Mouse (Mus musculus) embryonic stem cell, embryonic (primary cell): Measurements from ENCODE around the gene Tob2.

Experiments
- CTCF ChIA-PET, 4 experiments: fragments of 300-600 bp in 2 of 4; fragments of 350-600 bp in 2 of 4; sonication (Branson Sonifier 250); formaldehyde crosslinking; loops; one replicate each; lab custom pipeline; 2022; ENCODE audit warnings: inconsistent platforms in 2 of 4; lab: Charles Lee
- POLR2A ChIA-PET, 4 experiments: fragments of 300-600 bp in 2 of 4; fragments of 350-600 bp in 2 of 4; sonication (Branson Sonifier 250); formaldehyde crosslinking; loops; one replicate each; lab custom pipeline; 2022; ENCODE audit warnings: antibody characterized with exemption in 4 of 4, inconsistent platforms in 1 of 4; lab: Charles Lee

Gene Tob2

GRCm38 (mm10) chr15:81814716-81815370 lies 43.8 kb downstream of the Tob2 start:
- ChIA-PET POLR2A (interaction anchor here in 2 of 4 experiments (1.0 to 1.8 kb wide), 4 partner anchors 12 to 292 kb away, joined by 3 to 5 read pairs (median 4); partner anchors contain the start of gene Tef (in 1 of the 2)), CTCF (no interaction called here)

DNA sequence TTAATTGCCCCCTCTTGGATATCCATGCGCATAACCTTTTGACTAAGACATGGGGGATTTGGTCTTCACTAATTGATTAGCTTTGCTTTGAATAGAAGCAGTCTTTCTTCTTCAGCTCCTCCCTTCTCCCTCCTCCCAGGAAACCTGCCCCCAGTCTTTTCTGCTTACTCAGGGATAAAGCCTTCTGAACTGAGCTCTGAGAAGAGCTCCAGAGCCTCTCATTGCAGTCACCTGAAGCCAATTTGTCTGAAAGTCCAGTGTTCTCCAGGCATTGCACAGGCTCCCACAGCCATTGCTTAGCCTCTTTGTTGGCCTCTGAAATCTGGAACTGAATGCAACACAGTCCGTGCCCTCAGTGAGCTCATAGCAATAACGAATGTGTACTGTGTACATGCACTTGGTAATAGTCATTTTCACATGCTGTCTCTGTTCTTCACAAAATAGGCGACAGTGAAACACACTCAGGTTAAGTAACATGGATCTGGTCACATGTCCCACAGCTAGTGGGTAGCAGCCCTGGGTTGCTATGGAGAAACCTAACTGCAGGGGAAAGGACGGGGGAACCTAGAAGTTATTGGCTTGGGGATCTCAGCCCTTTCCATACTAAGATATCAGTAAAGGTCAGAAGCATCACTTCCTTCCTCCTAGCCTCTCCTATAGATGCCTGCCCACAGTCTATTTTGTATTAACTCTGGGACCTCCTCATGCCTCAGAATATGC lies 44.5 kb downstream of the Tob2 start:
- POLR2A ChIA-PET: interaction anchor here in 2 of 4 experiments (0.5 to 1.8 kb wide), 9 partner anchors 10 to 291 kb away, joined by 3 to 5 read pairs (median 3); partner anchors contain the start of gene Tef (in 1 of the 2)
- CTCF ChIA-PET: no interaction called here

DNA sequence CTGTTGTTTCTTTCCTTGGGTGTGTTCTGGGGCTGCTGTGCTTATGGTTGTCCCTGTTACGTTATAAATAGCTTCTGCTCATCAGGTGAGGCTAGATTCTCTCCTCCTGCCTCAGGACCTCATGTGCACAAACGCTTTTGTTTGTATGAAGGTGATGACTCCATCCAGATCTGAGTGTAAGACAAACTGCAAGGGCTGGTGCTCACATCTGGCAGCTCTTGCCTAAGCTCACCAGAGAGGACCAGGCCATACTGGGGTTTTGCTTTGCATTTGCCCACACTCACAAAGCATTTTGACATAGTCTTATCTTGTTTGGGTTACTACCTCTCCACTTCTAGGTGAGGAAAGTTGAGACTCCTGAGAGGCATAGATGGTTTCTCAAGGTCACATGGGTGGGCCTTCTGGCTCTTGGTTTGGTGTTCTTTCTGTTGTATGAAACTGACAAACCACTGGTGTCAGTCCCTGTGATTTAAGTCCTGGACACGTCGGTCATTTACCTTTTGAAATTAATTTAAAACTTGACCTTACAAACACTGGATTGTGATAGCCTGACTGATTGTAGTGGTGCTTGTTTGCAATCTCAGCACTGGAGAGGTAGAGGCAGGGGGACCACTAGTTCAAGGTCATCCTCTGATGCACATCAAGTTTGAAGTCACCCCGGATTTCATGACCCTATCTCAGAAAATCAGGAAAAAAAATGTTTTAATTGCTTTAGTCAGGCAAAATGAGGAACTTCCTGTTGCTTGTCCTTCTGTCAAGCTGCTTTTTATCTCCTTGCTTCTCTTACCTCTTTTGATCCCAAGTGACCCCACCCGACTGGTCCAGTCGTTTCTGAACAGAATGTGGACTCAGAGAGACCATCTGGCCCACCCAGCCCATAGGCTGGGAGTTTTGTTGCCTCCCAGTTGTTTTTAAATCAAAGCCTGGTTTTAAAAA lies 45.6 kb downstream of the Tob2 start:
- ChIA-PET CTCF (interaction anchor here in 2 of 4 experiments (0.5 to 2.7 kb wide), 3 partner anchors 18 to 448 kb away, joined by 3 to 13 read pairs (median 3); no protein-coding TSS in a partner anchor), POLR2A (interaction anchor here in 3 of 4 experiments (0.6 to 3.6 kb wide), 13 partner anchors 10 to 334 kb away, joined by 3 to 44 read pairs (median 9); partner anchors contain the start of genes Polr3h (in 1 of the 3), Srebf2 (in 1 of the 3), Tef (in 1 of the 3) and Tob2 (in 1 of the 3))

- CTCF ChIA-PET: interaction anchor here in 2 of 4 experiments (0.5 to 2.7 kb wide), 3 partner anchors 19 to 449 kb away, joined by 3 to 13 read pairs (median 3); no protein-coding TSS in a partner anchor
- POLR2A ChIA-PET: interaction anchor here in 3 of 4 experiments (0.6 to 3.6 kb wide), 11 partner anchors 11 to 335 kb away, joined by 3 to 44 read pairs (median 12); partner anchors contain the start of genes Polr3h (in 1 of the 3), Srebf2 (in 1 of the 3), Tef (in 1 of the 3) and Tob2 (in 1 of the 3)
Observed at GRCm38 (mm10) chr15:81812287-81812686, 46.3 kb downstream of the Tob2 start.

- CTCF ChIA-PET: interaction anchor here in 3 of 4 experiments (0.7 to 2.7 kb wide), 5 partner anchors 20 to 205 kb away, joined by 3 to 24 read pairs (median 4); no protein-coding TSS in a partner anchor
- POLR2A ChIA-PET: interaction anchor here (0.6 to 3.6 kb wide), 126 partner anchors 8 to 1338 kb away, joined by 3 to 46 read pairs (median 5); partner anchors contain the start of genes Aco2 (in 3 of the 4), Phf5a (in 3 of the 4), Polr3h (in 3 of the 4) and Tef (in 3 of the 4)
Observed at GRCm38 (mm10) chr15:81811599-81811996, 47.0 kb downstream of the Tob2 start.

- POLR2A ChIA-PET: interaction anchor here (0.6 to 3.6 kb wide), 157 partner anchors 8 to 1338 kb away, joined by 3 to 46 read pairs (median 5); partner anchors contain the start of genes Aco2 (in 3 of the 4), Csdc2 (in 3 of the 4), Phf5a (in 3 of the 4) and Polr3h (in 3 of the 4)
- CTCF ChIA-PET: interaction anchor here in 3 of 4 experiments (0.6 to 2.7 kb wide), 9 partner anchors 20 to 1936 kb away, joined by 3 to 24 read pairs (median 4); partner anchors contain the start of gene Polr3h (in 1 of the 3)
Observed at GRCm38 (mm10) chr15:81810671-81811598, 47.7 kb downstream of the Tob2 start.

DNA sequence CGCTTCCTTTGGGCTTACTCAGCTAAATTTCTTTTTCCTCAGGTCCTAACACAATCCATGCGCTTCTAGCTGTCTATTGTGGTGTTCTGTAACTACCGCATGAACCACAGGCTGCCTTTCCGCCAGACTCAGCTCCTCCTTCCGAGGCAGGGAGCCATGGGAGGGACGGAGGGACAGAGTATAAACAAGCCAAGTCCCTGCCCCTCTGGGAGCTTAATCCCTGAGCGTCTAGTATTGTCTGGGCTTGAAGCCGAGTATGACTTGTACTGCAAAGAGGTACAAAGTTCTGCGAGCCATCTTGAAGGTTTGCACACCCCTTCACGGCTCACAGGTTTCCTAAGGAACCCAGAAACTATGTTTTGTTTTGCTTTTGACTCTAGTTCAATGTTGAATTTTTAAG lies 48.4 kb downstream of the Tob2 start:
- CTCF ChIA-PET: interaction anchor here (0.6 to 2.7 kb wide), 5 partner anchors 9 to 116 kb away, joined by 3 to 24 read pairs (median 4); partner anchors contain the start of gene Polr3h (in 1 of the 4)
- POLR2A ChIA-PET: interaction anchor here in 3 of 4 experiments (0.6 to 3.6 kb wide), 71 partner anchors 9 to 543 kb away, joined by 3 to 44 read pairs (median 5); partner anchors contain the start of genes Aco2 (in 3 of the 3), Phf5a (in 3 of the 3), Csdc2 (in 2 of the 3) and Rbx1 (in 2 of the 3)

DNA sequence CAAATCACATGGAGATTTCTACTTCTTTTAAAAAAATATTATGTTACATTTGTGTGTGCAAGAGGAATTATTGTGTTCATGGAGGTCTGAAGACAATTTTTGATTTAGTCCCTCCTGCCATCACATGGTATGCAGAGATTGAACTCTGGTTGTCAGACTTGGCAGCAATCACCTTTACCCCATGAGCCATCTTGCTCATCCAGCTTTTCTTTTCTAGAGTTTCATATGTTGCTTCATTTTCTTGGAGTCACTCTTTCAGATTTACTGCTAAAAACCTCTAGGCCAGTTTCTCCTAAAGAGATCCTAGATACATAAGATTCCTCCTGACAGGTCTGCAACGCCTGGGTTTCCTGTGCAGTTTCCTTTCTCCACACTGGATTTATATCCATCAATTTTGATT lies 49.0 kb downstream of the Tob2 start:
- ChIA-PET CTCF (interaction anchor here in 3 of 4 experiments (0.6 to 2.6 kb wide), 3 partner anchors 8 to 95 kb away, joined by 3 to 24 read pairs (median 5); no protein-coding TSS in a partner anchor), POLR2A (interaction anchor here in 3 of 4 experiments (0.6 to 3.6 kb wide), 48 partner anchors 8 to 392 kb away, joined by 3 to 44 read pairs (median 6); partner anchors contain the start of genes Aco2 (in 3 of the 3), Phf5a (in 3 of the 3), Csdc2 (in 2 of the 3) and Rbx1 (in 2 of the 3))

DNA sequence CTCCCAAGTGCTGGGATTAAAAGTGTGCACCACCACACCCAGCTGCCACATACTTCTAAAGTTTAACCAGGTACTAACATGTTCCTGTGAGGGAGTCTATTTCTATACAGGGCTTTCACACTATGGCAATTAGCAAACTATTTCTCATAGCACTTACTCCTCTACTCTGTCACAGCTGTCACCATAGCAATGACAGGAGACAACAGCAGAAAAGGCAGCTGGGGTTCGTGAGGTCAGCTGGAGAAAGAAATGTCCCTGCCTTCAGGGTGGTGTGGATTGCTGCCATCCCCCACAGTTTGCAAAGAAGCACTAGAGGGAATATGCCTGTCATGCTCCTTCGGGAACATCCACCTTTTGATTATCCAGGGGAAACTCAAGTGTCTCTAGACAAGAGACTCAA lies 49.8 kb downstream of the Tob2 start:
- POLR2A ChIA-PET: interaction anchor here in 1 of 4 experiments (0.5 to 1.0 kb wide), 3 partner anchors 10 to 100 kb away, joined by 3 to 4 read pairs (median 3); no protein-coding TSS in a partner anchor
- CTCF ChIA-PET: no interaction called here

DNA sequence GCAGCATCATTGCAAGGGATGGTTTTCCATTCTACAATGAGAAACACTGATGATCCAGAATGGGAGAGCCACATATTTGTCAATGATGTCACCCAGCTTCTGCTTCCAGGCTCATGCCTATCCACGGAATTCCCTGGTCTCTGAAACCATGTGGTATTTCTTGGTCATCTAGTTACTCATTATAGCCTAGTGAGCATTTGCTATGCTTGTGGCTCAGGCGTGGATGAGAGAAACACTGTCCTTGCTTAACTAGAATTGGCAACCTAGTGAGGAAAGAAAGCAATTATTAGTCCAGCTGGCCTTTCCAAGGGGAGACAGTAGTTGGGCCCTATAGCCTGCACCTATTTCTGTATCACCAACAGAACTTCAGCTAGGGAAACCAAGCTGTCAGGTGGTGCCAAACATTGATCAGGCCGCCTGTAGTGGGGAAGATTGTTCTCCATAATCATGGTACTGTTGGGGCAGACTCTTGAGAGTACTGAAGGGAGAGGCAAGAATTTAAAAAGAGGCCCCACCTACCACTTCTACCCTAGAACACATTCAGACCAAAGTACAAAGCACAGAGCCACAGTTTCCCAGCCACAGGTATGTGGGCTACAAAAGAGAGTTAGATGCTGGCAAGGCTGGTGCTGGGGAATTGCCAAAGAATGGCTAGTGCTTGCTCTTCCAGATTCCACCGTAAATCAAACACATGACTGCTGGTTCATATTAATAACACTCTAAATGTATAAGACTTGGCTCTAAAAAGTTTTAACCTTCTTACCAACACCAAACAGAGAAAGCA lies 51.8 kb downstream of the Tob2 start:
- ChIA-PET POLR2A (interaction anchor here in 1 of 4 experiments (0.6 kb wide), 1 partner anchor 30 kb away, joined by 3 read pairs; no protein-coding TSS in a partner anchor), CTCF (no interaction called here)

GRCm38 (mm10) chr15:81805624-81806023 lies 53.0 kb downstream of the Tob2 start:
- POLR2A ChIA-PET: interaction anchor here in 2 of 4 experiments (0.6 to 1.6 kb wide), 5 partner anchors 16 to 162 kb away, joined by 3 to 5 read pairs (median 4); no protein-coding TSS in a partner anchor
- CTCF ChIA-PET: no interaction called here

DNA sequence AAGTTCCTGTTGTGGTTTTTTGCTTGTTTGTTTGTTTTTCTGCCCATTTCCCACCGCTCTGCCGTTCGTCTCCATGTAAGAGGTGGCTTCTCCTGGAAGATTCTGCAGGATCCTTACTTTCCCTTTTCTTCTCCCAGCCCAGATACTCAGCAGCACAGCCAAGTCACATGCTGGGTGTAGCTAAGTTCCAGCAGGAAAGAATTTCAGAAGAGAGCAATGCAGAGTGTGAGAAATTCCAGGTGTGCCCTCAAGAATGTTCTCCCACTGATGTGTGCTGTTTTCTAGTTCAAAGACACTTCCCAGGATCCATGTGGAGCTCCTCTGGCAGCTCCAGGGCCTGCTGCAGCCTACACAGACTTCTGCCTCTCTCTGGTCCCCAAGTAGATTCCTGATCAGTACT lies 53.7 kb downstream of the Tob2 start:
- CTCF ChIA-PET: interaction anchor here in 2 of 4 experiments (0.6 kb wide), 3 partner anchors 8 to 197 kb away, joined by 3 to 4 read pairs (median 3); no protein-coding TSS in a partner anchor
- POLR2A ChIA-PET: interaction anchor here in 2 of 4 experiments (0.7 to 1.6 kb wide), 10 partner anchors 11 to 163 kb away, joined by 3 to 7 read pairs (median 4); no protein-coding TSS in a partner anchor

GRCm38 (mm10) chr15:81804172-81804571 lies 54.4 kb downstream of the Tob2 start:
- ChIA-PET POLR2A (interaction anchor here in 2 of 4 experiments (0.6 to 2.0 kb wide), 10 partner anchors 10 to 162 kb away, joined by 3 to 5 read pairs (median 4); no protein-coding TSS in a partner anchor), CTCF (interaction anchor here in 1 of 4 experiments (0.9 kb wide), 1 partner anchor 27 kb away, joined by 3 read pairs; no protein-coding TSS in a partner anchor)

- POLR2A ChIA-PET: interaction anchor here in 3 of 4 experiments (0.7 to 4.5 kb wide), 18 partner anchors 8 to 213 kb away, joined by 3 to 46 read pairs (median 4); partner anchors contain the start of genes Polr3h (in 1 of the 3), Rangap1 (in 1 of the 3) and Zc3h7b (in 1 of the 3)
Observed at GRCm38 (mm10) chr15:81803425-81803951, 55.1 kb downstream of the Tob2 start.

More at GRCm38 (mm10) chr15:81803425-81803951, 55.1 kb downstream of the Tob2 start:
- CTCF ChIA-PET: interaction anchor here in 2 of 4 experiments (0.5 to 1.2 kb wide), 3 partner anchors 28 to 133 kb away, joined by 3 to 9 read pairs (median 4); partner anchors contain the start of gene Csdc2 (in 1 of the 2)
